Mouse (Mus musculus) midbrain, embryonic 14.5 days (tissue): ENCODE results near the gene Txk. TPM values are rescaled to one million over a fixed set of nuclear protein-coding genes. Genes with fewer than 3 reads are reported as not detected.

ENCODE experiments used
- ATAC-seq: fragments of 200-750 bp; cut with Nextera tagmentation; 2 replicates; pipeline ENCODE4 v1.8.0; 2017; ENCODE audit warnings: moderate number of reproducible peaks, moderate library complexity; ENCODE audit not compliant: low FRiP score, low TSS enrichment
- DNase-seq: peaks from one replicate; pipeline ENCODE4 v3.0.0-alpha.2; 2015
- H3K27ac ChIP-seq: fragments of 300-500 bp; sonication (generic); replicated peaks from 2 replicates; pipeline ENCODE4 v1.5.1; 2014; ENCODE audit warnings: mild to moderate bottlenecking, low read depth, low read length, moderate library complexity
- H3K27me3 ChIP-seq: fragments of 300-500 bp; sonication (generic); 2 replicates; pipeline ENCODE4 v1.6.1; 2014; ENCODE audit warnings: low read length, control low read depth, mixed read lengths; ENCODE audit not compliant: control insufficient read depth, insufficient read depth
- H3K36me3 ChIP-seq: fragments of 300-500 bp; sonication (generic); 2 replicates; pipeline ENCODE4 v1.6.1; 2014; ENCODE audit warnings: low read length, control low read depth; ENCODE audit not compliant: control insufficient read depth, insufficient read depth
- H3K4me1 ChIP-seq: fragments of 300-500 bp; sonication (generic); 2 replicates; pipeline ENCODE4 v1.6.1; 2014; ENCODE audit warnings: mild to moderate bottlenecking, antibody characterized with exemption, low read length, control low read depth; ENCODE audit not compliant: control insufficient read depth, insufficient read depth
- H3K4me2 ChIP-seq: fragments of 300-500 bp; sonication (generic); 2 replicates; pipeline ENCODE4 v1.6.1; 2014; ENCODE audit warnings: mild to moderate bottlenecking, low read length, moderate library complexity
- H3K4me3 ChIP-seq: fragments of 300-500 bp; sonication (generic); replicated peaks from 2 replicates; pipeline ENCODE4 v1.5.1; 2014; ENCODE audit warnings: low read depth, low read length
- H3K9ac ChIP-seq: fragments of 300-500 bp; sonication (generic); replicated peaks from 2 replicates; pipeline ENCODE4 v1.6.1; 2014; ENCODE audit warnings: mild to moderate bottlenecking, low read length, moderate library complexity
- H3K9me3 ChIP-seq: fragments of 300-500 bp; sonication (generic); 2 replicates; pipeline ENCODE4 v1.6.1; 2016; ENCODE audit warnings: low read length, control low read depth, mixed read lengths; ENCODE audit not compliant: control insufficient read depth
- WGBS: fragments of 180-500 bp; shearing (Covaris S2); extraction: QIAGEN DNeasy Blood & Tissue Kit; methylation state at CpG from one replicate; pipeline ENCODE4 v1.1.7; 2014; 5-methylcytosine and 5-hydroxymethylcytosine counted together
- polyA plus RNA-seq: library from polyadenylated mRNA; unstranded; fragments of >200 nt; fragmentation: Nextera tagmentation; extraction: Ambion mirVana; gene quantifications from 2 replicates; pipeline ENCODE4 v1.2.1, GENCODE M21; 2014

Gene Txk
- polyA plus RNA-seq, 1 experiment from 2014 or later = 0.12 TPM

DNA sequence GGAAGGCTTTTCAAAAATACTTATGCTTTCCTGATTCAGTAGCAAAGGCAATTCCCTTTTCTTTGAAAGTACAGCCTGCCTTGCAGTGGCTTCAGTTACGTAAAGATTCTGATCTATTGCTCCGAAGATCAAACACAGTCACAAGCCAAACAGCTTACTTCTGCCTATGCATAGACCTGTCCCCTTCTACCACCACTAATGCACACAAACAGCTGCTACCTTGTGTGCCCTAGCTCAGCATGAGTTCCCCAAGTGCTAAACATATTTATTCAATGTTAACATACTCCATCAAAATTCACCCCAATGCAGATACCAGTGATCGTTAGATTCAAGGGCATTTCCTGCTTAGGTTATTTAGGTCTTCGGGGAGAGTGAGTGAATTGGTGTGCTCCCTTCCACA lies 6.1 kb downstream of the Txk start:
- H3K36me3 ChIP-seq = no peaks in the 10 kb centered on the region
- no peak overlapping the region for H3K4me2 ChIP-seq
- H3K9ac ChIP-seq = no peak overlapping the region
- DNase-seq (no peak), ATAC-seq (no peak)
- H3K4me3 ChIP-seq = no peak overlapping the region
- no peaks in the 10 kb centered on the region for H3K4me1 ChIP-seq
- WGBS = 85% methylated on average over 4 of the region's 4 CpGs
- no peaks in the 10 kb centered on the region for H3K9me3 ChIP-seq
- H3K27me3 ChIP-seq = no peaks in the 10 kb centered on the region
- H3K27ac ChIP-seq = no peak overlapping the region

- no peak for ATAC-seq
- H3K9me3 ChIP-seq = no peaks in the 10 kb centered on the region
- H3K4me1 ChIP-seq = no peaks in the 10 kb centered on the region
- H3K36me3 ChIP-seq = no peaks in the 10 kb centered on the region
- no peak overlapping the region for H3K4me3 ChIP-seq
- H3K27ac ChIP-seq = no peak overlapping the region
- WGBS = 97% methylated on average over 6 of the region's 6 CpGs
- H3K9ac ChIP-seq = no peak overlapping the region
- no peak overlapping the region for H3K4me2 ChIP-seq
- no peaks in the 10 kb centered on the region for H3K27me3 ChIP-seq
- DNase-seq = no peak
Measured at GRCm38 (mm10) chr5:72743103-72743502, 9.5 kb downstream of the Txk start.

- ATAC-seq (no peak), DNase-seq (no peak)
- Histone ChIP-seq H3K9ac (no peak overlapping the region), H3K4me1 (no peaks in the 10 kb centered on the region), H3K9me3 (no peaks in the 10 kb centered on the region), H3K4me2 (no peak overlapping the region), H3K27ac (no peak overlapping the region), H3K4me3 (no peak overlapping the region), H3K27me3 (no peaks in the 10 kb centered on the region), H3K36me3 (no peaks in the 10 kb centered on the region)
- WGBS = 80% methylated on average over 7 of the region's 7 CpGs
Measured at GRCm38 (mm10) chr5:72736868-72737267, 15.7 kb downstream of the Txk start.

- WGBS = 85% methylated on average over 8 of the region's 8 CpGs
- Histone ChIP-seq H3K4me3 (no peak overlapping the region), H3K27ac (no peak overlapping the region), H3K9me3 (no peaks in the 10 kb centered on the region), H3K4me1 (no peaks in the 10 kb centered on the region), H3K4me2 (no peak overlapping the region), H3K27me3 (no peaks in the 10 kb centered on the region), H3K36me3 (no peaks in the 10 kb centered on the region), H3K9ac (no peak overlapping the region)
- DNase-seq (no peak), ATAC-seq (no peak)
Measured at GRCm38 (mm10) chr5:72736437-72736836, 16.1 kb downstream of the Txk start.

- 45% methylated on average over 7 of the region's 7 CpGs for WGBS
Measured at GRCm38 (mm10) chr5:72735763-72736162, 16.8 kb downstream of the Txk start.

DNA sequence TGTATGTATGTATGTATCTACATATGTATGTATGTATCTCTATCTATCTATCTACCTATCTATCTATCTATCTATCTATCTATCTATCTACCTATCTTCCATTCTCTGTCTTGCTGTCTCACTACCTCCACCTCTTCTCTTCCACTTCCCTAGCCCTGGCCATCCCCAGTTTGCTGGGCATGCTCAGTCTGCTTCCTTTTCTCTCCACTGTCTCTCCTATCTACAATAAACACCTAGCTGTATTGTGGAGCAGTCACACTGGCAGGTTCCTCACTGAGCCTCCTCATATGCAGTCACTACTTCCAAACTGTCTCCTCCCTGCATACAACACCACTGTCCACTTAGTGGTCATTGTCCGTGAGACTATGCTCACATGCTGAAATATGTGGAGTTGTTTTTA lies 19.7 kb downstream of the Txk start:
- Histone ChIP-seq H3K9ac (no peak overlapping the region), H3K36me3 (no peaks in the 10 kb centered on the region), H3K4me2 (no peak overlapping the region), H3K27me3 (no peaks in the 10 kb centered on the region), H3K9me3 (no peaks in the 10 kb centered on the region), H3K4me3 (no peak overlapping the region), H3K4me1 (no peaks in the 10 kb centered on the region), H3K27ac (no peak overlapping the region)
- WGBS = 96% methylated on average over 1 of the region's 1 CpGs
- DNase-seq = no peak
- ATAC-seq = no peak

More at GRCm38 (mm10) chr5:72735763-72736162, 16.8 kb downstream of the Txk start:
- Histone ChIP-seq H3K9me3 (no peaks in the 10 kb centered on the region), H3K9ac (no peak overlapping the region), H3K36me3 (no peaks in the 10 kb centered on the region), H3K4me3 (no peak overlapping the region), H3K27me3 (no peaks in the 10 kb centered on the region), H3K4me1 (no peaks in the 10 kb centered on the region), H3K27ac (no peak overlapping the region), H3K4me2 (no peak overlapping the region)
- ATAC-seq (no peak), DNase-seq (no peak)

GRCm38 (mm10) chr5:72725404-72725803 lies 27.2 kb downstream of the Txk start:
- 86% methylated on average over 3 of the region's 3 CpGs for WGBS
- H3K36me3 ChIP-seq = no peaks in the 10 kb centered on the region
- no peaks in the 10 kb centered on the region for H3K27me3 ChIP-seq
- no peak overlapping the region for H3K4me3 ChIP-seq
- H3K27ac ChIP-seq = no peak overlapping the region
- no peak for ATAC-seq
- no peaks in the 10 kb centered on the region for H3K9me3 ChIP-seq
- H3K9ac ChIP-seq = no peak overlapping the region
- no peak overlapping the region for H3K4me2 ChIP-seq
- H3K4me1 ChIP-seq = no peaks in the 10 kb centered on the region
- DNase-seq = no peak

DNA sequence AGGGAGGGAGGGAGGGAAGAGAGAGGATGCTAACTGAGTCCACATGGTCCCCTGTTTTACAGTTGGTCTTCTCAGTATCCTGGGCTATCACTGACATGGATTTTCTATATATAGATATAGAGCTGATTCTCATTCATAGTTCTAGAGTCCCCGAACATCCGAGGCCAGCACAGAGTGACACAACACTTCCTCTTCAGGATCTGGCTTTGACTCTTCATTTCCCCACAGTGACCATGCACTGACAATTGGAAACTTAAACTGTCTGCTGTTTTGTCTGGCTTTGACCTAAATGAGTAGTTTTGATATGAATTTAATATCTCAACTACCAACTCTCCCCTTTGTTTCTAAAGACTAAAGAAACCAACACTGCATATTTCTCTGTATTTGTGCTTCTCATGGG lies 29.1 kb downstream of the Txk start:
- Histone ChIP-seq H3K36me3 (no peaks in the 10 kb centered on the region), H3K9me3 (no peaks in the 10 kb centered on the region), H3K4me2 (no peak overlapping the region), H3K27ac (no peak overlapping the region), H3K9ac (no peak overlapping the region), H3K27me3 (no peaks in the 10 kb centered on the region), H3K4me1 (no peaks in the 10 kb centered on the region), H3K4me3 (no peak overlapping the region)
- WGBS = 87% methylated on average over 2 of the region's 2 CpGs
- DNase-seq = no peak
- no peak for ATAC-seq

GRCm38 (mm10) chr5:72720587-72720986 lies 32.0 kb downstream of the Txk start:
- Histone ChIP-seq H3K9me3 (no peaks in the 10 kb centered on the region), H3K4me1 (no peaks in the 10 kb centered on the region), H3K36me3 (no peaks in the 10 kb centered on the region), H3K4me3 (no peak overlapping the region), H3K27me3 (no peaks in the 10 kb centered on the region), H3K9ac (no peak overlapping the region), H3K4me2 (no peak overlapping the region), H3K27ac (no peak overlapping the region)
- DNase-seq = no peak
- ATAC-seq = no peak
- 61% methylated on average over 7 of the region's 7 CpGs for WGBS
